Mouse (Mus musculus): ENCODE results near the gene Slc35a2.

DNA sequence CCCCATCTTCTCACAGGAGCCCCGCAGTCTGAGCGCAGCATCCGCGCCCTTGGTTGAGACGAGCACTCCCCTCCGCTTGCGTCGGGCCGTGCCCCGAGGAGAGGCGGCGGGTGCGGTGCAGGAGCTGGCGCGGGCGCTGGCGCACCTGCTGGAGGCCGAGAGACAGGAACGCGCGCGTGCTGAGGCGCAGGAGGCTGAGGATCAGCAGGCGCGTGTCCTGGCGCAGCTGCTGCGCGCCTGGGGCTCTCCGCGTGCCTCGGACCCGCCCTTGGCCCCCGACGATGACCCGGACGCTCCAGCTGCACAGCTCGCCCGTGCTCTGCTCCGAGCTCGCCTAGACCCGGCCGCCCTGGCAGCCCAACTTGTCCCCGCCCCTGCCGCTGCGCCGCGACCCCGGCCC, 38.2 kb downstream of the Slc35a2 start:
- TF ChIP-seq CTCF (IDR thresholded peaks at IDR 0.05; ENCODE audit: low read depth) (no peak), EP300 (IDR thresholded peaks at IDR 0.05; ENCODE audit: low read depth) (no peak)

Data from liver, embryonic 14.5 days (tissue).